Mouse (Mus musculus) midbrain, embryonic 13.5 days (tissue): ENCODE measurements at regions not wholly inside any gene's neighbourhood (a gene's known extent, or its start where the extent isn't known, plus 50 kb on each side); places are given as distances from the start of the nearest gene placed in this dataset.

Experiments
- ATAC-seq: fragments of 200-750 bp; cut with Nextera tagmentation; 2 replicates; pipeline ENCODE4 v1.8.0; 2017; ENCODE audit warnings: mild to moderate bottlenecking, moderate TSS enrichment, moderate library complexity
- H3K27ac ChIP-seq: fragments of 300-500 bp; sonication (generic); 2 replicates; pipeline ENCODE4 v1.5.1; 2015; ENCODE audit warnings: inconsistent platforms, mild to moderate bottlenecking, moderate library complexity
- H3K27me3 ChIP-seq: fragments of 300-500 bp; sonication (generic); 2 replicates; pipeline ENCODE4 v1.6.1; 2015; ENCODE audit warnings: mild to moderate bottlenecking, inconsistent platforms
- H3K36me3 ChIP-seq: fragments of 300-500 bp; sonication (generic); 2 replicates; pipeline ENCODE4 v1.6.1; 2015; ENCODE audit warnings: mild to moderate bottlenecking, inconsistent platforms
- H3K4me1 ChIP-seq: fragments of 300-500 bp; sonication (generic); replicated peaks from 2 replicates; pipeline ENCODE4 v1.6.1; 2015; ENCODE audit warnings: inconsistent platforms
- H3K4me2 ChIP-seq: fragments of 300-500 bp; sonication (generic); replicated peaks from 2 replicates; pipeline ENCODE4 v1.6.1; 2015; ENCODE audit warnings: moderate library complexity, mild to moderate bottlenecking, inconsistent platforms
- H3K4me3 ChIP-seq: fragments of 300-500 bp; sonication (generic); replicated peaks from 2 replicates; pipeline ENCODE4 v1.5.1; 2015; ENCODE audit warnings: mild to moderate bottlenecking, inconsistent platforms
- H3K9ac ChIP-seq: fragments of 300-500 bp; sonication (generic); replicated peaks from 2 replicates; pipeline ENCODE4 v1.6.1; 2015; ENCODE audit warnings: mild to moderate bottlenecking, inconsistent platforms
- H3K9me3 ChIP-seq: fragments of 300-500 bp; sonication (generic); 2 replicates; pipeline ENCODE4 v1.6.1; 2016; ENCODE audit warnings: mild to moderate bottlenecking, inconsistent platforms
- whole genome bisulfite sequencing: fragments of 180-500 bp; shearing (Covaris S2); methylation state at CpG from one replicate; pipeline ENCODE4 v1.1.7; 2015; 5-methylcytosine and 5-hydroxymethylcytosine counted together

DNA sequence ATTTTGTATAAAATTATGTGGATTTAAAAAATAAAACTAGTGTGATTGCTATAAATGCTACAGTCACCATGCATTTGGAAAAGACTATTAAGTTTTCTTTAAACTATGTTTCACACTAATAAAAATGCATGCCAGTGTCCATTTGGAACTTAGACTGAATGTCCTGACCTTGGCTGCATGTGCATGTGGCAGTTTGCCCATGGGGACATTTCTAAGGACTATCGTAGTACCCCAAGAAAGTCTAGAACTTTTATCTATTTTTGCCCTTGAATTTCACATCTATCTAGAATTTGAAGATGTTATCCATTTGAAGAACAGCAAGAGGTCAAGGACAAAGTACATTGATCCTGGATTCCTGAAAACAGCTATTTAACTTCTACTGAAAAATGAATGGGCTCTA is 745.9 kb downstream of the Tmem182 start:
- no peak overlapping the region for H3K9ac ChIP-seq
- H3K4me3 ChIP-seq: no peak overlapping the region
- no peaks in the 10 kb centered on the region for H3K4me1 ChIP-seq
- WGBS: 91% methylated on average over 1 of the region's 1 CpGs
- H3K27me3 ChIP-seq: no peaks in the 10 kb centered on the region
- H3K9me3 ChIP-seq: no peaks in the 10 kb centered on the region
- H3K4me2 ChIP-seq: no peak overlapping the region
- no peak for ATAC-seq
- H3K36me3 ChIP-seq: no peaks in the 10 kb centered on the region
- H3K27ac ChIP-seq: no peak overlapping the region

DNA sequence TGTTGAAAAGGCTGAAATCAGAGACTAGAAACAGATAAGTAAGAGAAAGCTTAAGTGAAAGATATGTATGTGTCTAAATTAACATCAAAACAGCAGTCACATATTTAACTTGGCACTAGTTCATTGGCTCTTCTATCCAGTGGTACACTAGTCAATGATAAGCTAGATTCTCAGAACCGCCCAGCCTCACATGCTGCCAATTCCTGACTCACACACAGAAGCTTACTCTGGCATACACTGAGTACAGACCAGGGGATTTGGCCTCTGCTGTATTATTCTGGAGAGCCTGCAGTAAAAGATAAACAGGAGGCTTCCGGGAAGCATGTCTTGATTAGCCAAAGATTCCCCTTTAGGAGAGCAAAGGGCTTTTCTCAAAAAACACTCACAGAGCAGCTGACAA is 750.2 kb downstream of the Tmem182 start:
- Histone ChIP-seq H3K4me1 (0 out of 2 replicates have a peak, but pooled peaks cover 3% of the 10 kb centered on the region), H3K4me3 (no peak overlapping the region), H3K4me2 (no peak overlapping the region), H3K9me3 (no peaks in the 10 kb centered on the region), H3K36me3 (no peaks in the 10 kb centered on the region), H3K27me3 (no peaks in the 10 kb centered on the region), H3K9ac (no peak overlapping the region), H3K27ac (no peak overlapping the region)
- WGBS: 55% methylated on average over 2 of the region's 2 CpGs
- ATAC-seq: no peak

DNA sequence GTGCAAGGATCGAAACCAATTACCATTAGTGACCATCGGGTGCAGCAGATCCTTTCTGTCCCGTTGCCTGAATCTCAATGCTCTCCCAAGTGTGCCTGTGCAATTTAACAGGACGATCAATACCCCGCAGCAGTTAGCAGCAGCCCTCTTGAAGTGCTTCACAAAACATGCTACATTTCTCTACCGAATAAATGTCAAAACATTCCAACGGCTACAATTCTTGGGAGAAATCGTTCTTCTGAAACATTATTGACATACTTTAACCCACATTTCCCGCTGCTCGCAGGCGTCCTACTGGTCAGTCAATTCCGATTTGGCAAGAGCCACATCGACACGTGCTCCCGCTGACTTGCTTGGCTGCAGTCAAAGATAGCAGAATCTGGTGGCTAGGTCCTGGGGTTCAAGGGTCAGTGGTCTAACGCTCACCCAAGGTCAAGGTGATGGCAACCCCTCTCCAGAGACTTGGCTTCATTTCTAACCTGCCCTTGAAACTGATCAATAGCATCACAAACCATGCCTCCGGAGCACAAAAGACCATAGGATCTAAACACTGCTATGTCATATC is 753.8 kb downstream of the Tmem182 start:
- ATAC-seq: no peak
- Histone ChIP-seq H3K36me3 (no peaks in the 10 kb centered on the region), H3K4me1 (0 out of 2 replicates have a peak, but pooled peaks cover 3% of the 10 kb centered on the region), H3K9ac (no peak overlapping the region), H3K4me2 (no peak overlapping the region), H3K27ac (no peak overlapping the region), H3K9me3 (no peaks in the 10 kb centered on the region), H3K4me3 (no peak overlapping the region), H3K27me3 (no peaks in the 10 kb centered on the region)
- 85% methylated on average over 17 of the region's 17 CpGs for WGBS

DNA sequence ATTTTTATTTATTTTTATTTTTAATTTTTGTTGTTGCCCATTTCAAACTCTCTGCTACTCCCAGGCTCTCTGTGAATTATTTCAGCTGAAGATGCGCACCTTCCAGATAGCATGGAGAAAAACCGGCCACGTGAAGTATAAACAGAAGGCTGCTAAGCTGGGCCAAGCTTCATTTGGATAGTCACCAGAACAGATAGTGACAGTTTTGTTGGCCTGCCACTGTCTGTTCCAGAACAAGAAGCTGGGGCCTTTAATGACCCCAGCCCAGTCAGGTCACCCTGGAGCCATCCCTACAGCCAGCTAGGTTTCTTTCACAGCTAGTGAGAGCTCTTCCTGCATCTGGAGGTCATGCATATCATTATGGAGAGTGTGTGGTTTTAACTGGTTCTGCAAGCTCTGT is 754.6 kb downstream of the Tmem182 start:
- H3K9me3 ChIP-seq: no peaks in the 10 kb centered on the region
- H3K9ac ChIP-seq: no peak overlapping the region
- ATAC-seq: no peak
- H3K4me2 ChIP-seq: no peak overlapping the region
- H3K4me3 ChIP-seq: no peak overlapping the region
- no peaks in the 10 kb centered on the region for H3K36me3 ChIP-seq
- 91% methylated on average over 3 of the region's 3 CpGs for WGBS
- H3K27me3 ChIP-seq: no peaks in the 10 kb centered on the region
- no peak overlapping the region for H3K27ac ChIP-seq
- H3K4me1 ChIP-seq: 0 out of 2 replicates have a peak, but pooled peaks cover 3% of the 10 kb centered on the region

DNA sequence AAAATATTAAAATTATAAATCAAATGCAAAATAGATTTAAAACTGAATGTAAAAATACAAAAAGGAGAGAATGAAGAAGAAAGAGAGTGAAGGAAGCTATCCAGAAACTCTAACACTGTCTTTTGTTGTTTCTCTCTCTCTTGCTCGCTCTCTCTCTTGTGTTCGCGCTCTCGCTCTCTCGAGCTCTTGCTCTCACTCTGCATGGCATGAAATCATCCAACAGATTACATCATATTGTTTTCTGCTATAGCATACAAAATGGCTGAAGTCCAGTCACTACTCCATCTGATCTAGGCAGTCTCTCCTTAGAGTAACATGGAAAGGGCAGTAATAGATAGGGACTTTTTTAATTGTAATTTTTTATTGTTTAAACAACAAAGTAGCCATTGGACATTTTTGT is 798.1 kb downstream of the Tmem182 start:
- WGBS: 80% methylated on average over 5 of the region's 5 CpGs
- Histone ChIP-seq H3K27me3 (no peaks in the 10 kb centered on the region), H3K9me3 (no peaks in the 10 kb centered on the region), H3K4me3 (no peak overlapping the region), H3K36me3 (no peaks in the 10 kb centered on the region), H3K4me2 (no peak overlapping the region), H3K27ac (no peak overlapping the region), H3K4me1 (peaks cover 6% of the 10 kb centered on the region), H3K9ac (no peak overlapping the region)
- ATAC-seq: no peak

DNA sequence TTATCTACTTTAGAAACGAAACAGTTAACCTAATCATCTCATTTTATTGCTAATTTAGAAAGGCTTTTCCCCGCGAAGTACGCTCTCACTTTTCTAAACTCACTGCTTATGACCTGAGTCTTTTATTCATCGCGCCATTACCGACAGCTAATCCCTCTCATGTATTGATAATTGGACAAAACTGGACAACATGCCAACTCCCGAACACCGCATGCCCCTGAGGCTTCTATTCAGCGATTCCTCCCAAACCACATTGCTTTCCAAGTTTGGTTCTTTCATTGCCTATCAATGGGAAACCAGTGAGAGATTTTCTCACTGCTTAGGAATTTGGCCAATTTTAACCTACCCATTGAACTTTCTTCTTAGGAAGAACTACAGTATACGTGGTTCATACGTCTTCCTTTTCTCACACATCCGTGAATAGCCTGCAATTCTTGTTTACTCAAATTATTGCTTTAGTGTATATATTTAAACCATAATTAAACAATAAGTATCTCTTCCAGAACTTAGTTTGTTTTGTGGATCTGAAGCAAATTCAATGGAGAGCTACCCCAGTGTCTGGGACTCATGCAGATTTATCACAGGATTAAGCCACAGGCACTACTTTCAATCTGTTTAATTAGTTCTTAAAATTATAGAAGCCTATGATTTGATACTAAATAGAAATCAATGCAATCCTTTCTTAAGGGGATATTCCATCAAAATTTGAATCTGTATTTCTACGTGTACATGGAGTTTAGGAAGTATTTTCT is 799.8 kb downstream of the Tmem182 start:
- H3K27me3 ChIP-seq: no peaks in the 10 kb centered on the region
- H3K9ac ChIP-seq: no peak overlapping the region
- ATAC-seq: peak; percentile 63; the same call in 1 of the 2 replicates
- H3K36me3 ChIP-seq: no peaks in the 10 kb centered on the region
- no peak overlapping the region for H3K27ac ChIP-seq
- peaks cover 6% of the 10 kb centered on the region for H3K4me1 ChIP-seq
- peak overlapping the region; percentile 15 for H3K4me2 ChIP-seq
- 34% methylated on average over 14 of the region's 14 CpGs for WGBS
- no peaks in the 10 kb centered on the region for H3K9me3 ChIP-seq
- no peak overlapping the region for H3K4me3 ChIP-seq

DNA sequence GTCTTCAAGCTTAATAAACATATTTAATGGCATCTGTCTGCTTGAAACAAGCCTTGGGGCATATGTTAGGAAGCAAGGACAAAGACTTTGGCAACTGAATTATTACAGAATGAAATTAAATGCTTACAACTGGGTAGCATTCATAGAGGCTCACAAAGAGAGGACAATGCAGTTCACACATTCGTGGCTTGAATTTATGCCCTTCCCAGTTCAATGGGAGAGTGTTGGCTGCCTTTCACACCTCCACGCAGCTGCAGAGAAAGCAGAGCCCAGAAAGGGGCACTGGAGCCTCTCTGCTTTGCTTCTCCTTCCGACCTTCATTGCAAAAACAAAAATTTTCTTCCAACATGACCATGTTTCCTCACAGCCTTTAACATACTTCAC is 800.3 kb downstream of the Tmem182 start:
- ATAC-seq: 0 out of 2 replicates have a peak, but pooled peaks have one; percentile 53
- Histone ChIP-seq H3K27ac (no peak overlapping the region), H3K4me2 (no peak overlapping the region), H3K4me1 (peaks cover 6% of the 10 kb centered on the region), H3K36me3 (no peaks in the 10 kb centered on the region), H3K9me3 (no peaks in the 10 kb centered on the region), H3K9ac (no peak overlapping the region), H3K4me3 (no peak overlapping the region), H3K27me3 (no peaks in the 10 kb centered on the region)
- 19% methylated on average over 3 of the region's 3 CpGs for WGBS

DNA sequence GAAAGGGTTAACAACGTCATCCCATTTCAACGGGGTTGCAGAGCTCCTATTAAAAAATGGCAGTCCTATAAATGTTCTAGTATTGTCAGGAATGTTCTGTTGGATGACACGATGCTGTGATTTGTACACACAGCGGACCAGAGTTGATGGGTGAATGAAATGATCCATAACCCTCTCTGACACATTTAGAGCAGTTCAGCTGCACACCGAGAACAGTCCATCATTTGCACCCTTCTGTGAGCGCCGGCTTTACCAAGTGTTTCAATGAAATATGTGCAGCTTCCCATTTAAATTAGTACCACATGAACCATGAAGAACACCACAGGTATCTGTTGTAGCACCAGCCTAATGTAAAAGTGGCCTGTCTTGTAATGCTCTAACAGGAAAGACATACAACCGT is 805.4 kb downstream of the Tmem182 start:
- ATAC-seq: no peak
- Histone ChIP-seq H3K27ac (no peak overlapping the region), H3K4me2 (no peak overlapping the region), H3K9me3 (no peaks in the 10 kb centered on the region), H3K4me3 (no peak overlapping the region), H3K9ac (no peak overlapping the region), H3K36me3 (no peaks in the 10 kb centered on the region), H3K4me1 (peaks cover 4% of the 10 kb centered on the region), H3K27me3 (no peaks in the 10 kb centered on the region)
- WGBS: 73% methylated on average over 8 of the region's 8 CpGs

DNA sequence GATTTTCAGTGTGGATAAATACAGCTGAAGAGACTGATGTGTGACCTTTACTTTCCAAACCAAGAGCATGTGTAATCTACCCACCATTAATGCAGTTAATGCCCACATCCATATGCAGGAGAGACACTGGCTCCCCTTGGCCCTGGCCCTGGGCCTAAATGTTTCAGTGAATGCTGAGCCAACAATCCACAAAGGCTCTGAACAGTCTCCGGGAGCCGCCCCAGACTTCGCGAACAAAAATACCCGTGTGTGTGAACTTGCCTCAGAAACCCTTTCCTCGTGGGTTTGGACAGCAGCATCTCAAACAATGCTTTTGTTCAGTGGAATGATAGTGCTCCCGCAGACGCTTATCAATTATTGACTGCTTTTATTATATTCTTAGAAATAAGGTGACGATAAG is 846.4 kb downstream of the Tmem182 start:
- no peak overlapping the region for H3K9ac ChIP-seq
- peak; percentile 79 for ATAC-seq
- H3K4me2 ChIP-seq: peak overlapping the region; percentile 32
- H3K36me3 ChIP-seq: no peaks in the 10 kb centered on the region
- no peak overlapping the region for H3K4me3 ChIP-seq
- H3K27ac ChIP-seq: peak overlapping the region; percentile 60; the same call in 1 of the 2 replicates
- peaks cover 18% of the 10 kb centered on the region for H3K4me1 ChIP-seq
- H3K9me3 ChIP-seq: no peaks in the 10 kb centered on the region
- 30% methylated on average over 9 of the region's 9 CpGs for WGBS
- no peaks in the 10 kb centered on the region for H3K27me3 ChIP-seq

DNA sequence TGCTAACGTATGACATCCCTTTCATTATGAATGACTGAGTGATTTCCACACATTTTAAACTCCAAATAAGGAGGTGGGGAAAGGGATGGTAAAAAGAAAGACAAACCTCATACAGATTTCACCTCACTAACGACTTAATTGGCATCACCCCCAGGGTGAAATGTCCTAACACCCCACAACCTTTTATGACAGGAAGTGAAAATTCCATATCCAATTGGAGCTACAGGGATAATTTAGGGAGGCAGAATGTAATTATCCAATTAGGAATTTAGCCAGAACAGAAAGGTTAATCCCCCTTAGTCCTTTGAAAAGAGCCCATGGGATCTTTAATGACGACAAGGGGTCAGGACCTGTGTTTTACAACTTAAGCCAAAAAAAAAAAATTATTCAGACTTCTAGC is 846.8 kb downstream of the Tmem182 start:
- H3K4me2 ChIP-seq: peak overlapping the region; percentile 32
- H3K36me3 ChIP-seq: no peaks in the 10 kb centered on the region
- H3K9me3 ChIP-seq: no peaks in the 10 kb centered on the region
- H3K4me1 ChIP-seq: peaks cover 18% of the 10 kb centered on the region
- peak overlapping the region; percentile 60; the same call in 1 of the 2 replicates for H3K27ac ChIP-seq
- H3K4me3 ChIP-seq: no peak overlapping the region
- WGBS: 19% methylated on average over 3 of the region's 3 CpGs
- no peaks in the 10 kb centered on the region for H3K27me3 ChIP-seq
- H3K9ac ChIP-seq: no peak overlapping the region
- no peak for ATAC-seq

DNA sequence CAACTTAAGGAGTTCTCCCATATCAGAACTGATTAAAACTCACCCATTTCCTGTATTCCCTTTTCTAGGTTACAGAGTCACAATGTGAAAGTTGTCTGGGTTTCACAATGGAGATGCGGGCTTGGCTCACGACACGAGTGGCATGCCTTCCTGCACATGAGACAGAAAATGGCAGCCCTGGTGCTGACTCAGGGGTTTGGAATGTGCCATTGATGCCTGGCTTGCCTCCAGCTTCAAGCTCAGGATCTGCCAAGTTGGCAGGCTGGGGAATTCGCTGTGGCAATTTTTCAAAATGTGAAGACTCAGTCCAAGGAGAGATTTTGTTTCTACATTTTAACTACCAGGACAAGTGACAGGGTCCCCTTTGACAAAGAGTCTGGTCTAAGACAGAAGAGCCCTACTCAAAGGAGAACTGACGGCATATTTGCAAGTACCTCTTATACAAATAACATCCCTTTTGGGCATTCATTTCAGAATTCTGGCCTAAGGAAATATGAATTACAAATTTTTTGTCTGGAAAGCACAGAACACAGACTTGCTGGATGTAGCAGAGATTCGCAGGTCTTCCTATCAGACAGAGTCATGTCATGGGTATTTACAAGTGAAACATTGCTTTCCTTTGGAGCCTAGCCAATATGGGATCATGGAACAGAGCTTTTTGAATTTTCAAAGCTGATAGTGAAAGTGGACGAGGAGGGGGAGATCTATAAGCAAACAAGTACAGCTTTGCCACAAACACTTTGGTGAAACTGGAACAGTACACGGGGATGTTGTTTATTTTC is 847.4 kb downstream of the Tmem182 start:
- WGBS: 43% methylated on average over 8 of the region's 8 CpGs
- Histone ChIP-seq H3K36me3 (no peaks in the 10 kb centered on the region), H3K9ac (no peak overlapping the region), H3K4me3 (no peak overlapping the region), H3K4me2 (0 out of 2 replicates have a peak overlapping the region, but pooled peaks have one; percentile 32), H3K9me3 (no peaks in the 10 kb centered on the region), H3K4me1 (peaks cover 18% of the 10 kb centered on the region), H3K27ac (0 out of 2 replicates have a peak overlapping the region, but pooled peaks have one; percentile 60), H3K27me3 (no peaks in the 10 kb centered on the region)
- peak; percentile 80; the same call in 1 of the 2 replicates for ATAC-seq

DNA sequence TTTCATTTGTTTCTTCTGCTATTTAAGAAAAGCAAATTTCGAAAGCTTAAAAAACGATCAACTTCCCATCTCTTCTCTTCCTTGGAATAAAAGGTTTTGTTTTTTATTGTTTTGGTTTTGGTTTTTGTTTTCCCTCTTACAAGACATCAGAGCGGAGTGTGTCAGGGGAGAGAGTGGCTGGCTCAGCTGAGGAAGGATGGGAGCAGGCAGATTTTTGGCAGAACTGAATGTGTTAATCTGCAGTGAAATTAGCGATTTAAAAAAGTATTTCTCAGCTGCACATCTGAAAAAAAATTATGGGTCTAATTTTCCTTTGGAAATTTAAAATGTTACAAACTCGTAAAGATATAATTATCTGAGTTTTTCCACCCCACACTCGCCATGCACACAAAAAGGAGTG is 868.7 kb downstream of the Tmem182 start:
- Histone ChIP-seq H3K27ac (no peak overlapping the region), H3K9me3 (no peaks in the 10 kb centered on the region), H3K27me3 (no peaks in the 10 kb centered on the region), H3K36me3 (no peaks in the 10 kb centered on the region), H3K4me3 (no peak overlapping the region), H3K9ac (no peak overlapping the region), H3K4me2 (no peak overlapping the region), H3K4me1 (peaks cover 11% of the 10 kb centered on the region)
- WGBS: 79% methylated on average over 6 of the region's 6 CpGs
- no peak for ATAC-seq
